Mouse (Mus musculus) embryonic stem cell, embryonic (primary cell): ENCODE results near the gene Zfp653.

Experiments
- CTCF ChIA-PET, 4 experiments: fragments of 300-600 bp in 2 of 4; fragments of 350-600 bp in 2 of 4; sonication (Branson Sonifier 250); formaldehyde crosslinking; loops; one replicate each; lab custom pipeline; 2022; ENCODE audit warnings: inconsistent platforms in 2 of 4; lab: Charles Lee
- POLR2A ChIA-PET, 4 experiments: fragments of 300-600 bp in 2 of 4; fragments of 350-600 bp in 2 of 4; sonication (Branson Sonifier 250); formaldehyde crosslinking; loops; one replicate each; lab custom pipeline; 2022; ENCODE audit warnings: antibody characterized with exemption in 4 of 4, inconsistent platforms in 1 of 4; lab: Charles Lee

The Zfp653 gene

DNA sequence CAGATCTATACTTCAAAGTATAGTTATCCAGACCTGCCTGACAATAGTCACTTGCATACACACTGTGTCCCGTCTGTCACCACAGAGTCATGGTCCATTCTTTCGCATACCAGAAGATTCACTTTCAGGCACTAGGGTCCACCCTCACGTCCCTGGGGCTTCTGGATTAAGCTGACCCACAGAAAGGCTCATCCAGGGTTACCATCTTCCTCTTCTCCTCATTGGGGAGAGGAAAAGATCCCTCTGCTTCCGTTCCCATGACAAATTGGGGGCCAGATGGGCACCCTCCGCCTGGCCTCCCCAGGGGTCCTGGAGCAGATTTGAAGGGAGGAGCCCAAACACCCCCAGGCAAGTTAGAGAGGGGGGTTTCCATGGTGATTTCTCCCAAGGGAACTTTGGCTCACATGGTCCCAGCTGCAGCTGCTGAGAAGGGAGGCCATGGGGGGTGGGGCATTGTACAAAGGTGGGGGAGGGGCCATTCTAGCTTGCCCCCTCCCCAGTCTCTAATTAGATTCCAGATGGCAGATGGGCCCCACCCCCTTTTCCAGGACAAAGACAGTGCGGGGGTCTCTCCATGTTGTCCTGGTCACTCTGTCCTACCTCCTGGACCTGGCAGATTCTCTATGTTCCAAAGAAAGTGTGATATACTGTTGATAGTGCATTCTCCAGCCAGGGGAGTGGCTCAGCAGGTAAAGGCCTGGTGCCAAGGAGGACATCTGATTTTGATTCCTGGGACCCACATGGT, 35.7 kb downstream of the Zfp653 start:
- ChIA-PET POLR2A (interaction anchor here in 1 of 4 experiments (1.1 to 1.7 kb wide), 2 partner anchors 10 to 15 kb away, joined by 3 to 5 read pairs; no protein-coding TSS in a partner anchor), CTCF (interaction anchor here in 2 of 4 experiments (0.5 to 1.1 kb wide), 2 partner anchors 26 to 120 kb away, joined by 3 to 4 read pairs; no protein-coding TSS in a partner anchor)

- POLR2A ChIA-PET = interaction anchor here in 1 of 4 experiments (1.4 to 1.5 kb wide), 2 partner anchors 26 to 87 kb away, joined by 3 to 4 read pairs; partner anchors contain the start of gene Elof1
- CTCF ChIA-PET = interaction anchor here in 1 of 4 experiments (0.5 kb wide), 1 partner anchor 1451 kb away, joined by 7 read pairs; no protein-coding TSS in a partner anchor
Measured at GRCm38 (mm10) chr9:22030386-22030785, 40.8 kb downstream of the Zfp653 start.

- ChIA-PET CTCF (interaction anchor here in 2 of 4 experiments (0.5 to 0.6 kb wide), 3 partner anchors 9 to 154 kb away, joined by 3 to 5 read pairs (median 3); no protein-coding TSS in a partner anchor), POLR2A (interaction anchor here in 3 of 4 experiments (0.6 to 1.6 kb wide), 7 partner anchors 9 to 83 kb away, joined by 3 to 6 read pairs (median 3); no protein-coding TSS in a partner anchor)
Measured at GRCm38 (mm10) chr9:22028467-22028866, 42.7 kb downstream of the Zfp653 start.

DNA sequence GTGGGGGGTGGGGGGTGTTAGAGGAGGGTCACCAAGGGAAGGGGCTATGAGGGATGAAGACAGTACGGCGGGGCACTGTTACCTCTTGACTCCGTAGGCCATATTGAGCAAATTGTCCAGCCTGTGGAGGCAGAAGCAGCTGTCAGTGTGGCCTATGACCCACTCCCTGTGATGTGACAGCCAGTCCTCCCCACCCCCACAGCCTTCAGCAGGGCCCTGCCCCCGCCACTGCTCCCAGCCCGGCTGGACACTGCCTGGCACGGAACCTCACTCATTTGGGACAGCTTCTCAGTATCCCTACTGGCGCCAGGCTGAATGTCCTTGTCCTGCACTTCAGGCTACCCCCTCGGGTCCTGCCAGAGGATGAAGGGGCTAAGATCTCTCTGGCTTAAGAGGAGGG, 46.6 kb downstream of the Zfp653 start:
- ChIA-PET CTCF (interaction anchor here in 2 of 4 experiments (0.6 to 1.1 kb wide), 2 partner anchors 36 to 43 kb away, joined by 3 read pairs; no protein-coding TSS in a partner anchor), POLR2A (interaction anchor here in 2 of 4 experiments (0.7 to 2.1 kb wide), 8 partner anchors 14 to 60 kb away, joined by 3 to 7 read pairs (median 4); no protein-coding TSS in a partner anchor)

GRCm38 (mm10) chr9:22017208-22017825, 53.9 kb downstream of the Zfp653 start:
- ChIA-PET POLR2A (interaction anchor here in 2 of 4 experiments (1.0 kb wide), 2 partner anchors 11 to 37 kb away, joined by 3 to 4 read pairs; no protein-coding TSS in a partner anchor), CTCF (no interaction called here)

GRCm38 (mm10) chr9:22016245-22016644, 54.9 kb downstream of the Zfp653 start:
- POLR2A ChIA-PET = interaction anchor here in 2 of 4 experiments (0.7 to 1.0 kb wide), 2 partner anchors 9 to 395 kb away, joined by 3 to 4 read pairs; no protein-coding TSS in a partner anchor
- CTCF ChIA-PET = no interaction called here

DNA sequence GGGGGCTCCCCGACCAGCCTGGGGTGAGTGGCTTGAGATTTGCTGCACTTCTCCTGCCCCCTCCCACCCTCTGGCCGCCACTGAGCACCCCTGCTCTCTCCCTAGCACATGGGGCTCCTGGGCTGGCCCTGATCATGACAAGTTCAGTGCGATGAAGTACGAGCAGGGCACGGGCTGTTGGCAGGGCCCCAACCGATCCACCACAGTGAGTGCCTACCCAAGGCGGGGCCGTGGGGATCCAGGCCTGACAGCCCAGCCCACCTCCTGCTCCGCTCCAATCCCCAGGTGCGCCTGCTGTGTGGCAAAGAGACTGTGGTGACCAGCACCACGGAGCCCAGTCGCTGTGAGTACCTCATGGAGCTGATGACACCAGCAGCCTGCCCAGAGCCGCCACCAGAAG, 58.4 kb downstream of the Zfp653 start:
- ChIA-PET CTCF (interaction anchor here in 1 of 4 experiments (1.4 kb wide), 1 partner anchor 42 kb away, joined by 6 read pairs; no protein-coding TSS in a partner anchor), POLR2A (interaction anchor here in 2 of 4 experiments (1.2 to 2.0 kb wide), 5 partner anchors 9 to 137 kb away, joined by 3 to 14 read pairs (median 5); partner anchors contain the start of gene Elavl3 (in 1 of the 2))

- ChIA-PET CTCF (no interaction called here), POLR2A (interaction anchor here in 2 of 4 experiments (1.2 to 1.4 kb wide), 3 partner anchors 13 to 43 kb away, joined by 3 to 5 read pairs (median 5); no protein-coding TSS in a partner anchor)
Measured at GRCm38 (mm10) chr9:22011055-22011454, 60.1 kb downstream of the Zfp653 start.
